Mouse (Mus musculus) cerebellum, adult 8-10 months (tissue): Measurements from ENCODE around the gene Skint8.
A peak's percentile ranks its signal among the peaks of the same experiment; 100 is the strongest.
"Not testable (repeated sequence)": the region's sequence is repeated elsewhere in the genome, so short reads cannot be mapped to it uniquely, and the experiment has no call there.

ENCODE experiments used
- DNase-seq: peaks from one replicate; pipeline ENCODE4 v3.0.0; 2022

Skint8 gene

GRCm38 (mm10) chr4:111919092-111919491, at the start of gene Skint8:
Gene Skint8, plus strand, starts transcription at chr4:111919392.
- no peak for DNase-seq

GRCm38 (mm10) chr4:111880112-111880875, 38.9 kb upstream of the Skint8 start:
- DNase-seq = no peak

GRCm38 (mm10) chr4:111883543-111883942, 35.6 kb upstream of the Skint8 start:
- no peak for DNase-seq

- peak; percentile 36 for DNase-seq
Observed at GRCm38 (mm10) chr4:111886018-111886417, 33.2 kb upstream of the Skint8 start.

GRCm38 (mm10) chr4:111886607-111887006, 32.6 kb upstream of the Skint8 start:
- DNase-seq = peak; percentile 42

GRCm38 (mm10) chr4:111892138-111892537, 27.1 kb upstream of the Skint8 start:
- no peak for DNase-seq

- DNase-seq = no peak
Observed at GRCm38 (mm10) chr4:111897755-111898154, 21.4 kb upstream of the Skint8 start.

- DNase-seq = no peak
Observed at GRCm38 (mm10) chr4:111898566-111898965, 20.6 kb upstream of the Skint8 start.

- DNase-seq = not testable (repeated sequence)
Observed at GRCm38 (mm10) chr4:111900491-111900890, 18.7 kb upstream of the Skint8 start.

GRCm38 (mm10) chr4:111901473-111901872, 17.7 kb upstream of the Skint8 start:
- DNase-seq = no peak

GRCm38 (mm10) chr4:111902775-111903174, 16.4 kb upstream of the Skint8 start, which contains the start of gene Slc5a9:
Gene Slc5a9, minus strand, starts transcription at chr4:111902918.
- no peak for DNase-seq

- no peak for DNase-seq
Observed at GRCm38 (mm10) chr4:111907926-111908325, 11.3 kb upstream of the Skint8 start.

GRCm38 (mm10) chr4:111961309-111961708, 42.1 kb downstream of the Skint8 start:
- DNase-seq = no peak

- DNase-seq = not testable (repeated sequence)
Observed at GRCm38 (mm10) chr4:111963241-111963640, 44.0 kb downstream of the Skint8 start.

GRCm38 (mm10) chr4:111963669-111964068, 44.5 kb downstream of the Skint8 start:
- no peak for DNase-seq

- DNase-seq = no peak
Observed at GRCm38 (mm10) chr4:111972623-111973022, 53.4 kb downstream of the Skint8 start, which contains the start of gene Skint7. Gene Skint7, plus strand, starts transcription at chr4:111972923.
